Mouse (Mus musculus) liver, embryonic 14.5 days (tissue): ENCODE measurements around the gene Lonrf2.

Source experiments
- CTCF ChIP-seq: IDR thresholded peaks from 2 replicates; pipeline ENCODE4 v1.5.1; 2016; ENCODE audit warnings: antibody characterized with exemption, low read depth, control low read depth
- EP300 ChIP-seq: IDR thresholded peaks from 2 replicates; pipeline ENCODE4 v1.6.1; 2016; ENCODE audit warnings: antibody characterized with exemption, low read depth

- TF ChIP-seq CTCF (no peak), EP300 (no peak)
Measured at GRCm38 (mm10) chr1:38850650-38851049, 14.1 kb upstream of the Lonrf2 start.
